Mouse (Mus musculus): ENCODE results near the gene Lrrc58. TPM values are rescaled to one million over a fixed set of nuclear protein-coding genes. Genes with fewer than 3 reads are reported as not detected.

The Lrrc58 gene
- polyA plus RNA-seq (2012; rRNA removed) = 9.4 and 12.5 TPM in 2 replicates

- H3K4me3 ChIP-seq (ENCODE audit: control insufficient read depth, low read depth, low read length) = peak within 1 kb of the TSS; percentile 95
- H3K36me3 ChIP-seq (ENCODE audit: control insufficient read depth, insufficient read depth, low read length) = no peaks in the 10 kb centered on the region
- H3K4me1 ChIP-seq (ENCODE audit: control insufficient read depth, insufficient read depth, low read length) = no peaks in the 10 kb centered on the region; the same call in 1 of the 2 replicates
- no peaks in the 10 kb centered on the region for H3K27me3 ChIP-seq (ENCODE audit: control insufficient read depth, insufficient read depth, low read length)
- TF ChIP-seq CTCF (IDR thresholded peaks at IDR 0.05; ENCODE audit: control insufficient read depth, insufficient read depth, insufficient replicate concordance, low read depth, low read length) = no peak
- peak; percentile 78 for TF ChIP-seq POLR2A (IDR thresholded peaks at IDR 0.05; ENCODE audit: control insufficient read depth, low read depth, low read length)
- peak within 1 kb of the TSS; percentile 99 for H3K27ac ChIP-seq (ENCODE audit: control insufficient read depth, insufficient read depth, low read depth, low read length)
These were observed at the start of gene Lrrc58 for GRCm38 (mm10) chr16:37867791-37868505. Gene Lrrc58 (plus strand): TSS chr16:37868389.

DNA sequence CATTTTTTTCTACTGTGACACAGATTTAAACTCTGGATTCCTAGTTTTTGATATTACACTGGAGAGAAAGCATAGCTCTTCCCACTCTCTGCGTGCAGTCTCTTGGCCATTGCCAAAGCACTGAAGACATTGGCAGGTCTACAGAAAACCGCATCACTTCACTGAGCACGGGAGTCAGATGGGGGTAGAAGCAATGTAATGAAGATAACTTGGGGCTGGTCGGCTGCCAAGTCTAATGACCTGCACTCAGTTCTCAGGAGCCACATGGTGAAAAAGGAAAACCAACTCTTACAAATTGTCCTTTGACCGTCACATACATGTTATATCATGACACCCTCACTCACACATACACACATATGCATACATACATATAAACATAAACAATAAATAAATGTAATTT lies 44.2 kb upstream of the Lrrc58 start:
- Histone ChIP-seq H3K36me3 (ENCODE audit: control insufficient read depth, insufficient read depth, low read length) (no peaks in the 10 kb centered on the region), H3K27ac (ENCODE audit: control insufficient read depth, insufficient read depth, low read depth, low read length) (no peak overlapping the region), H3K27me3 (ENCODE audit: control insufficient read depth, insufficient read depth, low read length) (no peaks in the 10 kb centered on the region), H3K4me1 (ENCODE audit: control insufficient read depth, insufficient read depth, low read length) (no peaks in the 10 kb centered on the region), H3K4me3 (ENCODE audit: control insufficient read depth, low read depth, low read length) (no peak overlapping the region)
- TF ChIP-seq CTCF (IDR thresholded peaks at IDR 0.05; ENCODE audit: control insufficient read depth, insufficient read depth, insufficient replicate concordance, low read depth, low read length) (no peak), POLR2A (IDR thresholded peaks at IDR 0.05; ENCODE audit: control insufficient read depth, low read depth, low read length) (no peak)

DNA sequence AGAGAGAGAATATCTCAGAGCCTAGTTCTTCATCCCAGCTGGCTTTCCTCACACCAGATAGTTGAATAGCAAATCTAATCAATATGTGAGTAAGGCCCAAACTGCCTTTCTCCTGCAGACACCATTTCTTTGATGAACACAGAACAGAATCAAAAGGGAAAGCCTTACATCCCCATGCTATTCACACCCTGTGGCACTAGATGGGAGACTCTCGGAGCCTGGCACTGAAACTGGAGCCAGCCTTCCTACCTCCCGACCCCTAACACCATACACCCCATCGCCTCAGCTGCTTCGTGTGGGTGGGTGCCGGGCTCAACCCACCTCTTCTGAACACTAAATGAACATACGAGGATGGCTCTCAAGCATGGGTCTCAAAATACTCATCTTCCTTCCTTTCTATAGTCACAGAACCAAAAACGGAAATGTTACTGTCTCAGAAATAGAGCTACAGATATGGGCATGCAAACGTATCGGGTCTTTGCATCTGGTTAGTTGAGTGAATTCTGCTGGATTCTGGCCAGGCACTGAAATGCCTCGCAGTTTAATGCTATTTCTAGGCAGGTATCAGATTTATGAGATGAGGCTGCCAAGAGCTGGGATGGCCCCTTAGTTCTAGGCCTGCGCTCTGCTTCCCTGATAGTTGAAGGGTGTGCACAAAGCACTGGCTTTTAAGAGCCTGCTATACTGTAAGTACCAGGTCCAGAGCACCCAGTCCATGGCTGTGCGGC lies 43.2 kb upstream of the Lrrc58 start:
- Histone ChIP-seq H3K4me3 (ENCODE audit: control insufficient read depth, low read depth, low read length) (no peak overlapping the region), H3K36me3 (ENCODE audit: control insufficient read depth, insufficient read depth, low read length) (no peaks in the 10 kb centered on the region), H3K4me1 (ENCODE audit: control insufficient read depth, insufficient read depth, low read length) (no peaks in the 10 kb centered on the region), H3K27ac (ENCODE audit: control insufficient read depth, insufficient read depth, low read depth, low read length) (no peak overlapping the region), H3K27me3 (ENCODE audit: control insufficient read depth, insufficient read depth, low read length) (no peaks in the 10 kb centered on the region)
- no peak for TF ChIP-seq CTCF (IDR thresholded peaks at IDR 0.05; ENCODE audit: control insufficient read depth, insufficient read depth, insufficient replicate concordance, low read depth, low read length)
- TF ChIP-seq POLR2A (IDR thresholded peaks at IDR 0.05; ENCODE audit: control insufficient read depth, low read depth, low read length) = no peak

DNA sequence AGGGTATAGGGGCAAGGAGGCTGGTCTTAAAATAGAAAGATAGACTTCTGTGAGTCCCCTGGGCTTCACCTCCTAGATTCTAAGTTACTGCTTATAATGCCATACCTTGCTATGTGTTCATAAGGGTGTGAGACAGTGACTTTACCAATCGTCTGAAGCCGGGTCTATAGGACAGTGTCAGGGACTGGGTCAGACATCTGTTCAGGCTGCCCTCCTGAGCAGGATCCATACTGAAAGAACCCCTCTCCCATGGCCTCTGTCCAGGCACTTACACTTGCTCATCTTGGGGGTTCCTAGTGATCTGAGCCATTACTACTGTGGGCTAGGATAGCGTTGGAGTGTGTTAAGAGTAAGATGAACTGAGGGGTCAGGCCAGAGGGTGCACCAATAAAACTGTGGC lies 41.9 kb upstream of the Lrrc58 start:
- TF ChIP-seq CTCF (IDR thresholded peaks at IDR 0.05; ENCODE audit: control insufficient read depth, insufficient read depth, insufficient replicate concordance, low read depth, low read length) (no peak), POLR2A (IDR thresholded peaks at IDR 0.05; ENCODE audit: control insufficient read depth, low read depth, low read length) (no peak)
- Histone ChIP-seq H3K27me3 (ENCODE audit: control insufficient read depth, insufficient read depth, low read length) (no peaks in the 10 kb centered on the region), H3K4me3 (ENCODE audit: control insufficient read depth, low read depth, low read length) (no peak overlapping the region), H3K4me1 (ENCODE audit: control insufficient read depth, insufficient read depth, low read length) (no peaks in the 10 kb centered on the region), H3K27ac (ENCODE audit: control insufficient read depth, insufficient read depth, low read depth, low read length) (no peak overlapping the region), H3K36me3 (ENCODE audit: control insufficient read depth, insufficient read depth, low read length) (no peaks in the 10 kb centered on the region)

DNA sequence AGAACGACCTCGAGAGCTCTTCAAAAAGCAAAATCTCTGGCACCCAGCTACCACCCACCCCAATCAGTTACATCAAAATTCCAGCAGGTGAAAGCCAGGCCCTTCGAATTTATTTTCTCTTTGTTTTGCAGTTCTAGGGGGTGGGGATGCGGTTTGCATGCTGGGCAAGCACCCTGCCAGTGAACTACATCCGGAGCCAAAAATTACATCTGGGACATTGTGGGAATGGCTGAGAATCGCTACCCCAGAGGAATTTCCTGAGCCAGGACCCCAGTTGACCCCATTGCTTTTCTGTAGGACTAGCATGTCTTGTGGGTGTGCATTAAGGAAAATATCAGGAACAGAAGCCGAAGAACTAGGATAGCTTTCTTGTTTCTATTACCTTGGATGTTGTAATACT lies 37.1 kb upstream of the Lrrc58 start:
- Histone ChIP-seq H3K4me3 (ENCODE audit: control insufficient read depth, low read depth, low read length) (no peak overlapping the region), H3K27me3 (ENCODE audit: control insufficient read depth, insufficient read depth, low read length) (no peaks in the 10 kb centered on the region), H3K36me3 (ENCODE audit: control insufficient read depth, insufficient read depth, low read length) (no peaks in the 10 kb centered on the region), H3K27ac (ENCODE audit: control insufficient read depth, insufficient read depth, low read depth, low read length) (no peak overlapping the region), H3K4me1 (ENCODE audit: control insufficient read depth, insufficient read depth, low read length) (no peaks in the 10 kb centered on the region)
- TF ChIP-seq CTCF (IDR thresholded peaks at IDR 0.05; ENCODE audit: control insufficient read depth, insufficient read depth, insufficient replicate concordance, low read depth, low read length) = no peak
- no peak for TF ChIP-seq POLR2A (IDR thresholded peaks at IDR 0.05; ENCODE audit: control insufficient read depth, low read depth, low read length)

DNA sequence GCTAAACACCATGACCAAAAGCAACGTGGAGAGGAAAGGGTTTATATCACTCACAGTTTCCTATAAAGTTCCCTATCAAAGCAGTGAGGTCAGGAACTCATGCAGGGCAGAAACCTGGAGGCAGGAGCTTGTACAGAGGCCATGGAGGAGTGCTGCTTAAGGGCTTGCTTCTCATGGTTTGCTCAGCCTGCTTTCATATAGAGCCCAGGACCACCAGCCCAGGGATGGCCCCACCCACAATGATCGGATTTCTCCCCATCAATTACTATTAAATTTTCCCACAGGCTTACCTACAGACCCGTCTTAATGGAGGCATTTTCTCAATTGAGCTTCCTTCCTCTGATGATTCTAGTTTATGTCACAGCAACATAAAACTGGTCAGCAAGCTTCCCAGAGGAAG lies 30.6 kb upstream of the Lrrc58 start:
- H3K27me3 ChIP-seq (ENCODE audit: control insufficient read depth, insufficient read depth, low read length) = no peaks in the 10 kb centered on the region
- TF ChIP-seq CTCF (IDR thresholded peaks at IDR 0.05; ENCODE audit: control insufficient read depth, insufficient read depth, insufficient replicate concordance, low read depth, low read length) (no peak), POLR2A (IDR thresholded peaks at IDR 0.05; ENCODE audit: control insufficient read depth, low read depth, low read length) (no peak)
- no peak overlapping the region for H3K4me3 ChIP-seq (ENCODE audit: control insufficient read depth, low read depth, low read length)
- H3K27ac ChIP-seq (ENCODE audit: control insufficient read depth, insufficient read depth, low read depth, low read length) = no peak overlapping the region
- no peaks in the 10 kb centered on the region for H3K4me1 ChIP-seq (ENCODE audit: control insufficient read depth, insufficient read depth, low read length)
- H3K36me3 ChIP-seq (ENCODE audit: control insufficient read depth, insufficient read depth, low read length) = no peaks in the 10 kb centered on the region

- TF ChIP-seq CTCF (IDR thresholded peaks at IDR 0.05; ENCODE audit: control insufficient read depth, insufficient read depth, insufficient replicate concordance, low read depth, low read length) (no peak), POLR2A (IDR thresholded peaks at IDR 0.05; ENCODE audit: control insufficient read depth, low read depth, low read length) (no peak)
- Histone ChIP-seq H3K36me3 (ENCODE audit: control insufficient read depth, insufficient read depth, low read length) (no peaks in the 10 kb centered on the region), H3K4me1 (ENCODE audit: control insufficient read depth, insufficient read depth, low read length) (peaks cover 3% of the 10 kb centered on the region), H3K4me3 (ENCODE audit: control insufficient read depth, low read depth, low read length) (no peak overlapping the region), H3K27ac (ENCODE audit: control insufficient read depth, insufficient read depth, low read depth, low read length) (no peak overlapping the region), H3K27me3 (ENCODE audit: control insufficient read depth, insufficient read depth, low read length) (no peaks in the 10 kb centered on the region)
These were observed 25.8 kb upstream of the Lrrc58 start for GRCm38 (mm10) chr16:37842439-37842838.
